Mouse (Mus musculus): ENCODE results near the gene Rnf227. TPM values are rescaled to one million over a fixed set of nuclear protein-coding genes. Genes with fewer than 3 reads are reported as not detected.

Gene Rnf227
- total RNA-seq, 2 experiments from 2014 or later = 5.2 to 5.5 TPM

DNA sequence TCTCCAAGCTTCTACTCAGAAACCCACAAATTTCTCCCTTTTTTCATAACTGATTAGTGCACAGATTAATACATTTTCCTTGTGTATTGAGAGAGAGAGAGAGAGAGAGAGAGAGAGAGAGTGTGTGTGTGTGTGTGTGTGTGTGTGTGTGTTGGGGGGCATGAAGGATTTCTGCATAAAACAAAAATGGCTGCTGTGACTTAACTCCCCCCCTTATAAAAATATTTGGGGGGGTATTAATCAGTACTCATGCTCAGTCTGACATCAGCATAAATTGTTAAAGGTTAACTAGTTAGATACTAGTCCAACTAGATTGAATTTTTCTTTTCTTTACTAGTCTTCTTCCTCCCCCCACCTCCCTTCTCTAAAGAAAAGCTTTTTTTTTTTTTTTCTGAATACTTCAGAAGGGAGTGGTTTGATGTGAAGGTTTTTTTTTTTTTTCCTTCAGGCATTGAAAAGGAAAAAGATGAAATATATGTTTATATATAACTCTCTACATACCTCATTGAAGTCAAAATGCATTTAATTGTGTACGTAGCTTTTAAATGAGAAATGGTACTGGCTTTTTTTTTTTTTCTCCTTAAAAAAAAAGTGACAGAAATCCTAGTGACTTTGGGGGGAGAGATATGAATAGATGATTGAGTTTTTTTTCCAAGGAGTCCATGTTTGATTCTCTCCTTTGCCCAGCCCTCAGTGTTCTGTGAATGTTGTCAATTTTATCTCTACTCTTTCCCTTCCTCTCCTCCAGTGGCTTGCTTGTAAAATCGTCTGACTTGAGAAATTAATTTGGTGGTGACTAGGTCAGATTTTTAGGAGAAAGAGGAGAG lies 29.9 kb downstream of the Rnf227 start:
- DNase-seq (ENCODE audit: low spot score in 2 of 2) = no peak

DNA sequence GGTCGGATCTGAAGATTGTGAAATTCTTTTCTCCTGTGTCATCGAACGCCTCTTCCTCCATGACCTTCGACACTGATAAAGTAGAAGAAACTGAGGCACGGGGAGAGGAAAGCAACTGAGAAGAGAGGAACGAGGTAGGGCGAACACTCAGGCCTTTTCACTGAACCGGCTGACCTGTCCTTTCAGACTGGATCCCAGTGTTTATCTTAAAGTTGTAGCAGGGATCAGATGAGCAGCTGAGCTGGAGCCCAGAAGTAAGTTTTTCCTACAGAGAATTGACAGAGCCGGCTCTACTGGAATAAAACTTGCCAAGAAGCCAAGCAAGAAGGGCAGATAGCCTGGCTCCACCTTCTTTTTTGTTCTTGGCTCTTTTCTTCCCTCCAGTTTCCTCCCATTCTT lies 30.6 kb downstream of the Rnf227 start:
- no peak for DNase-seq (ENCODE audit: low spot score in 2 of 2)

DNA sequence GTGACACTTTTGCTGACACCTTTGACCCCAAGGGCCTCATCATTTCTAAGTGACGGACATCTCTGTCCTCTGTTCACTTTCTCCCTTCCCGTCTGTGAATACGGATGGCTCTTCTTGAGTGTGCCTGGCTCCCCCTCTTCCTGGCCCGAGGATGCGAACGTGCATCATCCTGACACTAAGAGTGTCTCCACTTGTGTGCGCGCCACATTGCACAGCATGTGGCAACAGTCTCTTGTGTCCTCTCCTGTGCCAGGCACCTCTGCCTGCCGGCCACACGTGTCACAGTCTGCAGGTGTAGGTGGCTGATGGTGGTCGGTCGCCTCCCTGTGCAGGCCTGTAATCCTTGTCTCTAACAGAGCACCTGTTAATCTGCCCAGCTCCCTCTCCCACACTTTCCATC lies 31.3 kb downstream of the Rnf227 start:
- no peak for DNase-seq (ENCODE audit: low spot score in 2 of 2)

DNA sequence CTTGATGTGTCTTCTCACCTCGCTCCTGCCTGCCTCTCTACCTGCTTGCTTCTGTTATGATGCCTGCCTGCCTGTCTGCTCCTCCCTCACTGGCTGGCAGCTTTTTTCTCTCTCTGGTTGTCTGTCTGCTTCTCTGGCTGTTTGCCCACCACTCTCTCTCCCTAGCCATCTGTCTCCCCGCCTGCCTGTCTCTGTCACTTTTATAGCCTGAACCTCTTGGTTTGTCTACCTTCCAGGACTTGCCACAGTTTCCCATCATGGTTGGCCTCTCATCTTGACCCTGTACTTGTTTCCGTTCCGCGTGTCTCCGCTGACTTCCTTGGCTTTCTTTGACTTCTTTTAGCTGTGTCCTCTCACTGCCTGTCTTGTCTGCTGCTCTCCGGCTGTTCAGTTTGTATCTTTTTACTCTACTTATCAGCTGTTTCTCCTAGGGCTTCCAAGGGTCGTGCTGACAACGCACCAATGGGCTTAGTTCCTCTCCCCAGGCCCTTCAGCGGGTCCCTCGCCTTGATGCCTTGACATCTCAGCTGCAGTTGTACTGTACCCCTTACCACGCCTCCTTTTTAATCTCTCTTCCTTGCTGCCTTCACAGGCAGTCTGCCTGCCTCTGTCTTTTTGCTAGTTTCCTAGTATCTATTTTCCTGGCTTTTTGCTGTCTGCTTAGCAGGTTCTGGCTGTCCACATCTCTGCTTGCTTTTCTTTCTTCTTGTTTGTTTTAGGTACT lies 32.0 kb downstream of the Rnf227 start:
- DNase-seq (ENCODE audit: low spot score in 2 of 2) = no peak

DNA sequence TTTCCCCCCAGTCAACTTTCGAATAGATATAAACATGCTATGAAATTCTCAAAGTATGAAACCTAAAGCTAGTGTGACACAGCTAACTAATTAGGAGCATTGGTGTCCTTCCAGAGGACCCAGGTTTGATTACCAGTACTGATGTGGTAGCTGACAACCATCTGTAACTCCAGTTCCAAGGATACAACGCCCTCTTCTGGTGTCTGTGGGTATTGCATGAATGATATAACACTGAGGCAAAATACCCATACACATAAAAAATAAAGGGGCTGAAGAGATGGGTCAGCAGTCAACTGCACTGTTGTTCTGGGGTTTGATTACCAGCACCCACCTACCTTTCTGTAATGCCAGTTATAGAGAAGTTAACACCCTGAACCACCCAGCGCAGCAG lies 32.5 kb downstream of the Rnf227 start:
- DNase-seq (ENCODE audit: low spot score in 2 of 2) = no peak

DNA sequence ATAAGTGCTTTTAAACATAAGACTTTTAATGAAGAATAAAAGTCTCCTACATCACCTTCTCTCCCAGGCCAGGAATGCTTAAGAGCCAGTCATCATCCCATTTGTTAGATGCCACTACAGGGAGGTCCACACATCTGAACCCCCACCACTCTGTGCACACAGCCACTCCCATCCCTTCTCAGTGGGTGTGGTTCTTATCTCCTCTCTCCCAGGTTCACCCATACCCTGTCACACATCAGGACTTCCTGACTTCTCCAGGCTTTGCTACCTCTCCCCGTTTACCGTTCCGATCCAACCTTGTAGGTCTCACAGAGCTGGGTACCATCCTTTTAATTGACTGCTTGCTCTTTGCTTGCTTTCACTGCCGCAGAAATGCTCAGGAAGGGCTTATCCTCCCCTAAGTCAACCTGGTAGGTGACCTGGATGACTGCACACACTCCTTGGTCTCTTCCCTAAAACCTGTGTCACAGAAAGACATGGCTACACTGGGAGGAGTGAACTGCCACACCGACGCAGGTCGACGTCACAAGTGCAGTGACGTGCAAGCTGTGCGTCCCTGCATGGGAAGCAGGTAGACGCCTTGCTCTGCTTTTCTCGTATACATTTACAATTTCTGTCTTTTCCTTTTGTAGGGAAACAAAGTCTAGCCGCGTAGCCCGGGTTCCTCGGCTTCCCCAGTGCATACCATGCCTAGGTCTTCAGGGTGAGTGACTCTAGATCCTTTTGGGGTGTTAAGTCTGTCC lies 33.1 kb downstream of the Rnf227 start:
- DNase-seq (ENCODE audit: low spot score in 2 of 2) = no peak

DNA sequence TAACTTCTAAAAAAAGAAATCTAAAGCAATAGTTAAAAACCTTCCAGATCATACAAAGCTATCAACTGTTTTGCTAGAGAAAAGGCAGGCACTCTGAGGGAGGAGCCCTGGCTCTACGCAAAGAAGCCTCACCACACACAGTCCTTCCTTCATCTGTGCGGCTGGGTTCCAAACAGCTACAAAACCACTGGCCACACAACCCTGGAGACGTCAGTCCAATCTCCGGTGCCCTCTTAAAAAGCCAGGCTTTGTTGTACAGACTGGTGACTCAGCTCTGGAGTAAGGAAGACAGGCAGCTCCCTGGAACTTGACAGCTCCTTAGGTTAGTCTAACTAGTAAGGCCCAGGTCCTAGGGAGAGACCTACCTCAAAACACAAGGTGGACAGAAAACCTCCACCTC lies 35.4 kb downstream of the Rnf227 start:
- DNase-seq (ENCODE audit: low spot score in 2 of 2) = no peak

DNA sequence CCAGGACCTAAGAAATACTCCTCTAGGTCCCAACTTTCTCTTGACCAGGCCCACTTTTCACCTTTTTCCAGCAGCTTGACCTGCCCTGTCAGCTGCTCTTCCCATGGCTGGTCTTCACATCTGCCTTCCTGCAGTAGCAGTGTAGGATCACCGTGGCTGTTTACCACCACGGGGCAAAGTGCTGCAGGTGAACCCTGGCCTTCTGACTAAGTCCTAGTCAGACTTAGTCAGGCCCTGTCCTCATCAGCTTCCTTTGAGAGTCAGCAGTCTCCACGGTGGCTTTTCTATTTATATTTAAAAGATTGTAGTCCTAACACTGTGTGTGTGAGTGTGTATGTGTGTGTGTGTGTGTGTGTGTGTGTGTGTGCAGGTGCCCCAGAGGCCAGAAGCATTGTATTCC lies 37.5 kb downstream of the Rnf227 start:
- DNase-seq (ENCODE audit: low spot score in 2 of 2) = no peak

DNA sequence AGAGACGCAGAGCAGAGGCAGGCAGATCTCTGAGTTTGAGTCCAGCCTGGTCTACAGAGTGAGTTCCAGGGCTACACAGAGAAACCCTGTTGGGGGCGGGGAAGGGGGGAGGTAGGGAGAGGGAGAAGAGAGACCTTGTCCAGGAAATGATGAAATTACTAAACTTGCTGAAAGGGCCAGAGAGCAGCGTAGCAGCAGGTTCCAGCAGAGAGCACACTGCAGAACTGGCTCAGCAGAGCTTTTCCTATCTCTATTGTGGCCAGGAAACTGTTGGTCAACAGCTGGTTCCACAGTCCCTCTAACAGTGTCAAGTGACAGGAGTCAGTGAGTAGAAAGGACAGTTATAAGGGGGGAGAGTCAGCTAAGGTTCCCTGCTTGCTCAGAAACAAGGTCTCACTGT lies 39.3 kb downstream of the Rnf227 start:
- no peak for DNase-seq (ENCODE audit: low spot score in 2 of 2)

DNA sequence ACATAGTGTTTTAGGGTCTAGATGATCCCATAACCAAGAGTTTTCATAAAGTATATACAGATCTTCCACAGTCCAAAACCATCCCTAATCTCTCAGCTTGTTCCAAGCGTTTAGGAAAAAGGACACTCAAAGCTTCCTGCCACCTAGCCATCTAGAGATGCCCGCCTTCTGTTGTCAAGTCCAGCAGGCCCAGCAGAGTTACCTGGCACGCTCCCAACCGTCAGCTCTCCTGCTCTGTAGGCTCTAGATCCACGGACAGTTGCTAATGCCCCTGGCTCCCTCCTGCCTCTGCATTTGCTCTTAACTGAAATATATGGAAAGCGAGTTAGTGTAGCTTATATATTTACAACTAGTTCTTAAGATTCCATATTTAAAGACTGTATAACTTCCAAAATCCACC lies 41.1 kb downstream of the Rnf227 start:
- DNase-seq (ENCODE audit: low spot score in 2 of 2) = no peak

DNA sequence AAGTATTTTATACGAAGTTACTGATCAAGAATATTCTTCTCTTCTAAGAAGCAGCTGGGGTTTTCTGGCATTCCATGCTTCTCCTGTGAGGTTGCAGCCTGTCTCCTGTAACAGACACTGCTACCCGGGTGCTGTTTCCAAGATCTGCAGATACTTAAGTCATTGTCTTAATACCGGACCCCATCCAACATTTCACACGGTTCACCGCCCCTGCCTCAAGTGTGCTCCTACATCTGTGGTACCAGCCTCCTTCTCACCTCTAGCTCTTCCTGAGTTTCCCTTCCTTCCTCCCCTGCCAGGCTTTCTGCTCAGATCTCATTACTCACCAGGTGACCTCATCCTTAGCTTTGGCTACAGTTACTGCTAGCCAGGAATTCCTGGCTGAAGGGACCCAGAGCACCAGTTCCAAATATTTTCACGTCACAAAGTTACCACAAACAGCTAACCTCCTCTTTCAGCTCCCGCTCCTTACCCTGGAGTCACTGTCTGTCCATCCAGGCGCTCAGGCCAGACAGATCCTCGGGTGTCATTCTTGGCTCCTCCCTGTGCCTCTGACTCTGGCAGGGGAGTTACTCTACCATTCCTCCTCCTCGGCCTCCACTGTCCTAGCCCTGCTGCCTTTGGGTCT lies 42.3 kb downstream of the Rnf227 start:
- DNase-seq (ENCODE audit: low spot score in 2 of 2) = no peak

DNA sequence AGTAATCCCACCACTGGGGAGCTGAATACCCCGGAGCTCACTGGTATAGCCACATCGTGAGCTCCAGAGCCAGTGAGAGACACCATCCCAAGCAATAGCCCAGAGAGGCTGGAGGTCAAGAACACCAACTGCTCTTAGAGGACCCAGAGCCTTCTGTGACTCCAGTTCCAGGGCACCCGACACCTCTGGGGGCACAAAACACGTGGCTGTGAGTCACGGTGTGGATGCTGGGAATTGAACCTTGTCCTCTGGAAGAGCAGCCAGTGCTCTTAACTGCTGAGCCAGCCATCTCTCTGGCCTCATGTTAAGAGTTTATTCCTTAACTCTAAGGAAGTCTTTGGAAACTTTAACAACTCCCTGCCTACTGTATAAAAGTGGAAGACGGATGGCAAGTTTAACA lies 44.7 kb downstream of the Rnf227 start:
- no peak for DNase-seq (ENCODE audit: low spot score in 2 of 2)

DNA sequence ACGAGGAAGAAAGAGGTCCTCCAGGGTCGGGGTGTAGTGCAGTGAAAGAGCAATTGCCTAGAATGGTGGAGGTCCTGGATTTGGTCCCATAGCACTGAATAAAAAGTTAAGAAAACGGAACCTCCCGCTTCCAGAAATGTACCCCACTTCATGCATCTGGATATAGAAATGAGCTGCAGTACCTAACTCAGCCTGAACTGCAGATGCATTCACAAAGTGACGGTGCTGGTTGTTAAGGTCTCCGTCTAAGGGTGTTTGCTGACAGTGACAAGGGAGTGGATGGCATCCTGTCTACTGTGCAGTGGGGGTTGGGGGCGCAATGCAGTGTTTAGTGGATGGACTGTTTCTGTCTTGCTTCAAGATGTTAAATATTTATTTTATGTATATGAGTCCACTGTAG lies 46.5 kb downstream of the Rnf227 start:
- DNase-seq (ENCODE audit: low spot score in 2 of 2) = no peak

DNA sequence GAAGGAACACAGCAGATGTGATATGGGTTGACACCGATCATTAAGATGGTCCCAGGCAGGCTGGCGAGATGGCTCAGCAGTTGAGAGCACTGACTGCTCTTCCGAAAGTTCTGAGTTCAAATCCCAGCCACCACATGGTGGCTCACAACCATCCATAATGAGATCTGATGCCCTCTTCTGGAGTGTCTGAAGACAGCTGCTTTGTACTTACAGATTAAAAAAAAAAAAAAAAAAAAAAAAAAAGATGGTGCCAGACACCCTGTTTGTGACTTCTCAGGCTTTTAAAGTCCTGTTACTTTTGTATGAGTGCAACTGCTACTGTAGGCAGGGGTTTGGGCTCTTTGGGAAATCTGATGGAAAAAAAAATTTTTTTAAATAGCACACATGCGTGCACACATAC lies 48.4 kb downstream of the Rnf227 start:
- no peak for DNase-seq (ENCODE audit: low spot score in 2 of 2)

DNA sequence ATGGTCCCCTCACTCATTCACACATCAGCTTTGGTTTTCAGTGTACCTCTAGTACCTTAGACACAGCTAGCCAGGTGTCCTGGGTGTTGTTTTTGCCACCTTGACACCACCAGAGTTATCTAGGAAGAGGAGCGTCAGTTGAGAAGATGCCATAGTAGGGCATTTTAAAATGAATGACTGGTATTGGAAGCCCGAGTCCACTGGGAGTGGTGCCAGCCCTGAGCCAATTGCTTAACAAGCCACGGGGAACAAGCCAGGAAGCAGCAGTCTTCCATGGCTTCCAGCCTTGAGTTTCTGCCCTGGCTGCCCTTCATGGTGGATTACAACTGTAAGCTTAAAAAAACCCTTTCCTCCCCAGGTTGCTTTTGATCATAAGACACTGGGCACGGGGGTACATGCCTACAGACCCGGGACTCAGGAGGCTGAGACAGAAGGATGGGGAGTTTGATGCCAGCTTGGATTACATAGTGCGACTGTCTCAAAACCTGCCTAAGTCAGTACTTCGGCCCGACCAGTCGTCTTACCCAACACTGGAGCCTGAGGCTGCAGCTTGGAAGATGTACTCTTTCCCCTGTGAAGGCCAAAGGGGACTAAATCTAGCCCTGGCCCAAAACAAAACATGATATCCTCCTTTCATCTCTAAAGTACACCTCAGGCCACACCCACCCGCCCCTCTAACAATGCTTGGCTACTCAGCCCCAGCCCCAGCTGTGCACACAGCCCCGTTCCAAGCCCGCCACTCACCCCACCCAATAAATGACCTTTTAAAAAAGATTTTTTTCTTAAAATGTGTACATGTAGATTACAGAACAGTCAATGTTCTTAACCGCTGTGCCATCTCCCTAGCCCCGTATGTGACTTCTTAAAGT lies 49.5 kb downstream of the Rnf227 start:
- DNase-seq (ENCODE audit: low spot score in 2 of 2) = peak in 1 of 2 experiments; percentile 53

DNA sequence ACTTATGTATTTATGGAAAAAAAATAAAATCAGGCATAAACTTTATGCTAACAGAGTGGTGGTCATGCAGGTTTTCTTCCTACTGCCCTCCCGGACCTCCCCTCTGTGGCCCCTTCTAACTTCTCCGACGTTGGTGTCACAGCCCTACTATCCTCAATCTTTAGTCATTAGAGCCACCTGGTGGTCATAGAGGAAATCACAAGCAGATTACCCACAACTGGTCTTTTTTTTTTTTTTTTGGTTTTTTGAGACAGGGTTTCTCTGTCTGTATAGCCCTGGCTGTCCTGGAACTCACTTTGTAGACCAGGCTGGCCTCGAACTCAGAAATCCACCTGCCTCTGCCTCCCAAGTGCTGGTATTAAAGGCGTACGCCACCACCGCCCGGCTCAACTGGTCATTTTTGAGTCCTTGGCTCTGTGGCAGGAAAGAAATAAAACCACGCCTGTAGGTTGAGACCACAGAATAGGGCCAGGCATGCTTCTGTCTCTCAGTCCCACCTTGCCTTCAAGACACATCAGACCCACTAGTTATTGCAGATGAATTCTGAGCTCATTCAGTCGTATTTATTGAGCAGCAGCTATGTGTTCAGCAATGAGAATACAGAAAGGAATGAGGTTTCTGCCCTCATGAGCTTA lies 50.3 kb downstream of the Rnf227 start:
- DNase-seq (ENCODE audit: low spot score in 2 of 2) = peak in 1 of 2 experiments; percentile 31

All from adrenal gland, adult 18-20 months (tissue).